Mouse (Mus musculus) ES-Bruce4 (cell line): ENCODE measurements around the gene Gpsm1. TPM values are rescaled to one million over a fixed set of nuclear protein-coding genes. Genes with fewer than 3 reads are reported as not detected.

Experiments
- H3K27ac ChIP-seq: 2 replicates; pipeline ENCODE4 v1.5.1; 2012; ENCODE audit warnings: low read length, inconsistent platforms; ENCODE audit not compliant: insufficient read depth
- H3K27me3 ChIP-seq: 2 replicates; pipeline ENCODE4 v1.6.1; 2012; ENCODE audit warnings: mild to moderate bottlenecking, low read length, inconsistent platforms; ENCODE audit not compliant: control insufficient read depth, poor library complexity, insufficient read depth, severe bottlenecking
- H3K36me3 ChIP-seq: 2 replicates; pipeline ENCODE4 v1.6.1; 2012; ENCODE audit warnings: inconsistent platforms, mild to moderate bottlenecking, low read length, moderate library complexity; ENCODE audit not compliant: control insufficient read depth, poor library complexity, insufficient read depth, severe bottlenecking
- H3K4me1 ChIP-seq: one replicate; pipeline ENCODE4 v1.8.1; 2011; ENCODE audit warnings: low read length; ENCODE audit not compliant: control insufficient read depth, insufficient read depth
- H3K4me3 ChIP-seq: 2 replicates; pipeline ENCODE4 v1.5.1; 2011; ENCODE audit warnings: low read depth, mild to moderate bottlenecking, low read length
- H3K9ac ChIP-seq: 2 replicates; pipeline ENCODE4 v1.6.1; 2012; ENCODE audit warnings: low read depth, mild to moderate bottlenecking, inconsistent platforms; ENCODE audit not compliant: poor library complexity, severe bottlenecking
- H3K9me3 ChIP-seq: replicated peaks from 2 replicates; pipeline ENCODE4 v1.6.1; 2012; ENCODE audit warnings: mild to moderate bottlenecking, low read length, inconsistent platforms; ENCODE audit not compliant: control insufficient read depth, poor library complexity, insufficient read depth, severe bottlenecking
- CTCF ChIP-seq: IDR thresholded peaks from one replicate; pipeline ENCODE4 v1.8.1; 2011; ENCODE audit warnings: low read depth, low read length
- EP300 ChIP-seq: IDR thresholded peaks from 2 replicates; pipeline ENCODE4 v1.6.1; 2011; ENCODE audit warnings: low read depth, low read length; ENCODE audit not compliant: insufficient read depth
- POLR2A ChIP-seq: IDR thresholded peaks from one replicate; pipeline ENCODE4 v1.8.1; 2011; ENCODE audit warnings: low read length; ENCODE audit not compliant: insufficient read depth
- polyA plus RNA-seq: library from polyadenylated mRNA; stranded (reverse); fragments of >200 nt; gene quantifications from 2 replicates; pipeline ENCODE4 v1.2.4, GENCODE M21; 2011; ENCODE audit warnings: low read depth; ENCODE audit not compliant: missing spikeins, insufficient read depth, insufficient read length

Gpsm1 gene
- polyA plus RNA-seq, 1 experiment: 16.3 TPM

- H3K4me1 ChIP-seq: peaks cover 1% of the 10 kb centered on the region
- no peak for TF ChIP-seq CTCF
- TF ChIP-seq POLR2A: no peak
- TF ChIP-seq EP300: no peak
- H3K27ac ChIP-seq: no peak overlapping the region
- H3K36me3 ChIP-seq: no peaks in the 10 kb centered on the region
- H3K9ac ChIP-seq: no peak overlapping the region
- no peaks in the 10 kb centered on the region for H3K9me3 ChIP-seq
- H3K4me3 ChIP-seq: no peak overlapping the region
- H3K27me3 ChIP-seq: no peaks in the 10 kb centered on the region
Observed at GRCm38 (mm10) chr2:26358667-26359320, 43.5 kb downstream of the Gpsm1 start.

GRCm38 (mm10) chr2:26359983-26360382 lies 44.7 kb downstream of the Gpsm1 start:
- no peak overlapping the region for H3K4me3 ChIP-seq
- H3K27ac ChIP-seq: no peak overlapping the region
- no peaks in the 10 kb centered on the region for H3K9me3 ChIP-seq
- H3K27me3 ChIP-seq: no peaks in the 10 kb centered on the region
- no peak overlapping the region for H3K9ac ChIP-seq
- no peaks in the 10 kb centered on the region; the same call in 1 of the 2 replicates for H3K36me3 ChIP-seq
- H3K4me1 ChIP-seq: peaks cover 1% of the 10 kb centered on the region
- TF ChIP-seq POLR2A (no peak), EP300 (no peak), CTCF (no peak)

DNA sequence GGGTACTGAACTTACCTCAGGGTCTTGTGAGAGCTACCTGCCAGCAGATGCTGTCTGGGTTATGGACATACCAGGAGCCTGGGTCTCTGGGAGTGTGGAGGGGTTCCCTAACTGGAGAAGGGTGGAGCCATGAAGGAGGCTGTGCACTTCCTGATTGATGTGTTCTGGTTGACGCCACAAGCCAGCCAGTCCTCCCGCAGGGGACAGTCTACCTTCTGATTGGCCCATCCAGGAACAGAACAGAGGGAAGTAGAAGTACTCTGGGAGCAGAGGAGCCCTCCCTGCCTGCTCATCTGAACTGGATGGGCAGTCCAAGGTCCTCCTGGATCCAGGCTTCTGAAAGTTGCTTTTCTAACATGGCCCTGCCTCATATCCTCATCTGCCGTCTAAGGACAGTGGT lies 45.5 kb downstream of the Gpsm1 start, which contains the start of gene Card9:
Card9 (minus strand) TSS at position 147 of the 400 bp plus-strand sequence.
- Histone ChIP-seq H3K9me3 (no peaks in the 10 kb centered on the region), H3K9ac (no peak within 1 kb of the TSS), H3K27me3 (no peaks in the 10 kb centered on the region), H3K36me3 (no peaks in the 10 kb centered on the region; the same call in 1 of the 2 replicates), H3K4me3 (no peak within 1 kb of the TSS), H3K27ac (no peak within 1 kb of the TSS), H3K4me1 (peaks cover 1% of the 10 kb centered on the region)
- no peak for TF ChIP-seq EP300
- TF ChIP-seq CTCF: no peak
- no peak for TF ChIP-seq POLR2A

DNA sequence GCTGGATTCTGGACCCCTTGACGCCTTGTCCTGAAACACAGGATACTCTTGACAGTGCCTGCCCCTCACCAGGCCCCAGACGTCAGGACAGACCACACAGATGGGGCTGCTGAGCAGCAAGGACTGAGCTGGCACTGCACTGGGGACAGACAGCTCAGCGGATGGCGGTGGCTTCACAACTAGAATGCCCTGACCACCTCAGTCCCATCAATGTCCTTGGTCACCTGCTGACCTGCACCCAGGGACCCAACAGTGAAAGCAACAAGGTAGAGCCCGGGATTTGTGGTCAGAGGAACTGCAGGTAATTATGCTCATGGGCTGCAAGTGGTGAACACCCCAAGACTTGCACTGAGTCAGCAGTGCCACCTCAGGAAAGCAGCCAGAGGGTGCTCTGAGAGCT lies 47.7 kb downstream of the Gpsm1 start:
- H3K4me1 ChIP-seq: no peaks in the 10 kb centered on the region
- no peaks in the 10 kb centered on the region for H3K9me3 ChIP-seq
- no peaks in the 10 kb centered on the region for H3K27me3 ChIP-seq
- TF ChIP-seq CTCF: no peak
- no peak for TF ChIP-seq EP300
- TF ChIP-seq POLR2A: no peak
- peaks cover 11% of the 10 kb centered on the region for H3K36me3 ChIP-seq
- H3K9ac ChIP-seq: no peak overlapping the region
- H3K4me3 ChIP-seq: no peak overlapping the region
- H3K27ac ChIP-seq: no peak overlapping the region

DNA sequence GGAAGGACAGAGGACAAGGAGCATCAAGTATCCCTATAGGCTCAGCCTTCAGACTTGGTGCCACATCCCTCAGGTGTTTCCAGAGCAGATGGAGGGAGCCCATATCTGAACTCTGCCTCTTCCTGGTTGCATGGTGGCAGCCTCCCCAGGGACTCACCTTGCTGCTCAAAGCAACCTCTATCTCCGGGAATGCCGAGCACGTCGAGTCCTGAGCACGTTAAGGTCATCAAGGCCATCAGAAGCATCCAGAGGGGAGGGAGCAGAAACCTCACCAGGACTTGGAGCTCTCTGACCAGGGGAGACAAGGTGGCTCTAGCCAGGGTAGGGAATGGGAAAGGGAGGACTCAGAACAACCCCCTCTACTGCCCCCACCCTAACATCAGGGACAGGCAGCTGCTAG lies 48.2 kb downstream of the Gpsm1 start:
- peaks cover 14% of the 10 kb centered on the region for H3K36me3 ChIP-seq

DNA sequence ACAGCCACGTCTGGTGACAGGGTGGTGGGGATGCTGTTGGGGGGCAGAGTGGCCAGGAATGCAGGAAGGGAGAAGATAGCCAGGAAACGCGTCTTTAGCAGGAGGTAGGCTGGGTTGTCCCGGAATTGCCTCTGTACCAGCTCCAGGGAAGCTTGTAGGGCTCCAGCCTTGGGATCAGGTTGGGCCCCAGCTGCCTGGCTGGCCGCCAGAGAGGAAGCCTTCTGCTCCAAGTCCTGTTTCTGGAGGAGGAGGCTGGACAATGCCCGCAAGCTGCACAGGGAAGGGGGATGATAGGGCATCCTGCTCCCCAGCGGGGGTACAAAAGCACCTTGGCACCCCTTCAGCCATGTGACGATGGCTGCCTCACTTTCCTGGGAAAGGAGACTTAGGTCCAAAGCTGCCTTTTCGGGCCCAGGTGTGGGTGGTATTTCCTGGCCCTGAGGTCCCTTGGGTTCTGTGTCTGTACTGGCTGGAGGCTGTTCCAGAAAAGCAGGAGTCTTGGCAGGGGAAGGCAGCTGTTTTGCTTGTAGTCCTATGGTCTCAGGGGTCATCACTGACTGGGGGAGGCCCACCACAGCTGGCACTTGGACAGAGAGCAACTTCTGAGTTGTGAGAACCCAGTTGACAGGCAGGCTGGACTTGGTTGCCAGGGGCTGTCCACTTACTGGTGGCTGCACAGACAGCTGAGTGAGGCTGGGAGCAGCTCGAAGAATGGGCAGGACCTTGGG lies 49.6 kb downstream of the Gpsm1 start:
- no peak overlapping the region for H3K9ac ChIP-seq

More for the DNA sequence above, 48.2 kb downstream of the Gpsm1 start:
- Histone ChIP-seq H3K4me1 (no peaks in the 10 kb centered on the region), H3K9me3 (no peaks in the 10 kb centered on the region), H3K4me3 (no peak overlapping the region), H3K27me3 (no peaks in the 10 kb centered on the region), H3K27ac (no peak overlapping the region), H3K9ac (no peak overlapping the region)
- TF ChIP-seq POLR2A (no peak), CTCF (no peak), EP300 (no peak)

More for the DNA sequence above, 49.6 kb downstream of the Gpsm1 start:
- H3K27ac ChIP-seq: no peak overlapping the region
- no peak overlapping the region for H3K4me3 ChIP-seq
- H3K4me1 ChIP-seq: no peaks in the 10 kb centered on the region
- no peaks in the 10 kb centered on the region for H3K9me3 ChIP-seq
- H3K27me3 ChIP-seq: no peaks in the 10 kb centered on the region
- H3K36me3 ChIP-seq: peaks cover 26% of the 10 kb centered on the region
- TF ChIP-seq CTCF: no peak
- TF ChIP-seq EP300: no peak
- no peak for TF ChIP-seq POLR2A
